Mouse (Mus musculus) intestine, postnatal 0 days (tissue): ENCODE results near the gene Atp2b2. TPM values are rescaled to one million over a fixed set of nuclear protein-coding genes. Genes with fewer than 3 reads are reported as not detected.

Source experiments
- ATAC-seq: fragments of 200-750 bp; cut with Nextera tagmentation; 2 replicates; pipeline ENCODE4 v1.8.0; 2017; ENCODE audit warnings: mild to moderate bottlenecking, moderate TSS enrichment, moderate library complexity
- H3K27ac ChIP-seq: fragments of 300-500 bp; sonication (generic); 2 replicates; pipeline ENCODE4 v1.5.1; 2014; ENCODE audit warnings: mild to moderate bottlenecking, low read depth, low read length, moderate library complexity
- H3K27me3 ChIP-seq: fragments of 300-500 bp; sonication (generic); replicated peaks from 2 replicates; pipeline ENCODE4 v1.6.1; 2014; ENCODE audit warnings: low read length, mixed read lengths; ENCODE audit not compliant: control insufficient read depth, insufficient read depth
- H3K36me3 ChIP-seq: fragments of 300-500 bp; sonication (generic); 2 replicates; pipeline ENCODE4 v1.6.1; 2014; ENCODE audit warnings: mild to moderate bottlenecking, moderate library complexity; ENCODE audit not compliant: control insufficient read depth, insufficient read depth
- H3K4me1 ChIP-seq: fragments of 300-500 bp; sonication (generic); replicated peaks from 2 replicates; pipeline ENCODE4 v1.6.1; 2014; ENCODE audit warnings: antibody characterized with exemption, low read length, mixed read lengths; ENCODE audit not compliant: control insufficient read depth, insufficient read depth
- H3K4me2 ChIP-seq: fragments of 300-500 bp; sonication (generic); replicated peaks from 2 replicates; pipeline ENCODE4 v1.6.1; 2014; ENCODE audit warnings: low read depth, mild to moderate bottlenecking, moderate library complexity
- H3K4me3 ChIP-seq: fragments of 300-500 bp; sonication (generic); 2 replicates; pipeline ENCODE4 v1.5.1; 2014; ENCODE audit warnings: low read depth, low read length
- H3K9ac ChIP-seq: fragments of 300-500 bp; sonication (generic); 2 replicates; pipeline ENCODE4 v1.6.1; 2014; ENCODE audit warnings: mild to moderate bottlenecking, low read depth, low read length
- H3K9me3 ChIP-seq: fragments of 300-500 bp; sonication (generic); 2 replicates; pipeline ENCODE4 v1.6.1; 2016; ENCODE audit warnings: mixed run types; ENCODE audit not compliant: control insufficient read depth
- CTCF ChIP-seq: sonication (generic); IDR thresholded peaks from 2 replicates; pipeline ENCODE4 v1.5.1; 2016; ENCODE audit warnings: low read depth, mild to moderate bottlenecking, control low read depth, antibody characterized with exemption, moderate library complexity
- WGBS: fragments of 180-500 bp; shearing (Covaris S2); extraction: QIAGEN DNeasy Blood & Tissue Kit; methylation state at CpG from one replicate; pipeline ENCODE4 v1.1.7; 2014; 5-methylcytosine and 5-hydroxymethylcytosine counted together
- polyA plus RNA-seq: library from polyadenylated mRNA; unstranded; fragments of >200 nt; fragmentation: Nextera tagmentation; extraction: Ambion mirVana; gene quantifications from 2 replicates; pipeline ENCODE4 v1.2.1, GENCODE M21; 2015

Gene Atp2b2
- polyA plus RNA-seq, 1 experiment from 2014 or later = 0.48 TPM

DNA sequence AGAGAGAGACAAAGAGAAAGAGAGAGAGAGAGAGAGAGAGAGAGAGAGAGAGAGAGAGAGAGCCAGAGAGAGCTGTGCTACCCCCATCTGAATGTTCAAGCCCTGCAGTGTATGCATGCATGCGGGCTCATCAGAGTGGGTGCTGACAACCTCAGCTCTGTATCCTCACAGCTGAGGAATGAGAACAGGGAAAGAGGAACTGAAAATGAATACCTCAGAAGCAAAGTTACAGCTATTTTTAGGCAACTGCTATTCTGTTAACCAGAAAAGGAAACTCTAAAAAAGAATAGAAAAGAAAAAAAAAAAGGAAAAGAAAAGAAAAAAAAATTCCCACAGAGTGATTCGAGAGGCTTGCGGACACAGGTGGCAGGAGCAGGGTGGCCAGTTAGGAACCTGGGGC is 192.6 kb downstream of the Atp2b2 start:
- TF ChIP-seq CTCF = no peak
- no peak for ATAC-seq

DNA sequence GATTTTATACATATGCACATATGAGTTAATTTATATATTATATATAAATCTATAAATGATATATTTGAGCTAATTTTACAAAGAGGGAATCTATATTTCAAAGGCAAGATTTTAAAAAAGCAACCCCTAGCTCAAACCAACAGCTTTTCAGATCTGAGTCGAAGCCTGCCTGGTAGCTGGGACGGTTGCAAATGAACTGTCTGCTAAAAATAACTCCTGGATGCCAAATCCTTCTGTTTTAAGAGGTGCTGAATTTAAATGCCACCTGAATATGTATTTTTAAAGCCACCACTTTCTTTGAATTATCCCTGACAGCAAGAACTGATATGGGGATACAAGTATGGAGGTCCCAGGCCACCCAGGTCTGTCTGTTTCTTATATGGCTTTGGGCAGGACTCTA is 193.8 kb downstream of the Atp2b2 start:
- Histone ChIP-seq H3K4me3 (no peak overlapping the region), H3K4me1 (no peaks in the 10 kb centered on the region), H3K36me3 (no peaks in the 10 kb centered on the region), H3K9ac (no peak overlapping the region), H3K27me3 (no peaks in the 10 kb centered on the region), H3K4me2 (no peak overlapping the region), H3K9me3 (no peaks in the 10 kb centered on the region), H3K27ac (no peak overlapping the region)
- no peak for ATAC-seq
- WGBS = 63% methylated on average over 2 of the region's 2 CpGs
- TF ChIP-seq CTCF = no peak

More for the DNA sequence above, 192.6 kb downstream of the Atp2b2 start:
- Histone ChIP-seq H3K36me3 (no peaks in the 10 kb centered on the region), H3K9ac (no peak overlapping the region), H3K4me1 (no peaks in the 10 kb centered on the region), H3K27me3 (no peaks in the 10 kb centered on the region), H3K4me2 (no peak overlapping the region), H3K9me3 (no peaks in the 10 kb centered on the region), H3K27ac (no peak overlapping the region), H3K4me3 (no peak overlapping the region)
- 97% methylated on average over 3 of the region's 3 CpGs for WGBS

GRCm38 (mm10) chr6:113847092-113847491 is 195.3 kb downstream of the Atp2b2 start:
- no peaks in the 10 kb centered on the region for H3K36me3 ChIP-seq
- no peak overlapping the region for H3K9ac ChIP-seq
- ATAC-seq = no peak
- H3K9me3 ChIP-seq = no peaks in the 10 kb centered on the region
- H3K4me2 ChIP-seq = no peak overlapping the region
- no peaks in the 10 kb centered on the region for H3K4me1 ChIP-seq
- no peaks in the 10 kb centered on the region for H3K27me3 ChIP-seq
- no peak for TF ChIP-seq CTCF
- H3K27ac ChIP-seq = no peak overlapping the region
- 85% methylated on average over 2 of the region's 2 CpGs for WGBS
- no peak overlapping the region for H3K4me3 ChIP-seq

GRCm38 (mm10) chr6:113843248-113843647 is 199.2 kb downstream of the Atp2b2 start:
- H3K36me3 ChIP-seq = no peaks in the 10 kb centered on the region

GRCm38 (mm10) chr6:113838493-113838892 is 203.9 kb downstream of the Atp2b2 start:
- Histone ChIP-seq H3K27me3 (no peaks in the 10 kb centered on the region), H3K4me1 (no peaks in the 10 kb centered on the region), H3K9ac (no peak overlapping the region), H3K9me3 (no peaks in the 10 kb centered on the region), H3K4me3 (no peak overlapping the region), H3K4me2 (no peak overlapping the region), H3K27ac (no peak overlapping the region), H3K36me3 (no peaks in the 10 kb centered on the region)
- no peak for ATAC-seq
- TF ChIP-seq CTCF = peak; percentile 51
- 20% methylated on average over 1 of the region's 1 CpGs for WGBS

More at GRCm38 (mm10) chr6:113843248-113843647, 199.2 kb downstream of the Atp2b2 start:
- Histone ChIP-seq H3K27me3 (no peaks in the 10 kb centered on the region), H3K9ac (no peak overlapping the region), H3K4me3 (no peak overlapping the region), H3K27ac (no peak overlapping the region), H3K9me3 (no peaks in the 10 kb centered on the region), H3K4me2 (no peak overlapping the region), H3K4me1 (no peaks in the 10 kb centered on the region)
- no peak for TF ChIP-seq CTCF
- WGBS = 14% methylated on average over 3 of the region's 3 CpGs
- no peak for ATAC-seq

DNA sequence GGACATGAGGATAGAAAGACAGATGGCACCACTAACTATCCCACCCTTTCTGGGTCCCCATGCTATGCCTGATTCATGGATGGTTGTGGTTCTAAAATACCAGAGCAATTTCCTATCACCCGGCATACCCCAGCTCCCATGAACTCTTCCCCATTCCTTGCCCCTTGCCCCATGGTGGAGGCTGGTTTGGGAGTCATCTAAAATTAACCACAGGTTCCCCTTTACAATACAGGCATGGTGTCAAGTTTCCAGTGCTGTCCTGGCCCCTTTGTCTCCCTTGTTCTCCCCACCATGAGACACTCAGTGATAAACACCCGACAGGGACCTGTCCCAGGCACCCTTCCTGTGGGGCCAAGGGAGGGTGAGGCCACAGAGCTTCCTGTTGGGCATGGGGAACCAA is 204.7 kb downstream of the Atp2b2 start:
- no peak overlapping the region for H3K4me2 ChIP-seq
- no peak for TF ChIP-seq CTCF
- no peak overlapping the region for H3K4me3 ChIP-seq
- H3K9ac ChIP-seq = no peak overlapping the region
- H3K4me1 ChIP-seq = no peaks in the 10 kb centered on the region
- 70% methylated on average over 2 of the region's 2 CpGs for WGBS
- H3K9me3 ChIP-seq = no peaks in the 10 kb centered on the region
- no peak for ATAC-seq
- H3K27me3 ChIP-seq = no peaks in the 10 kb centered on the region
- H3K27ac ChIP-seq = no peak overlapping the region
- no peaks in the 10 kb centered on the region for H3K36me3 ChIP-seq

DNA sequence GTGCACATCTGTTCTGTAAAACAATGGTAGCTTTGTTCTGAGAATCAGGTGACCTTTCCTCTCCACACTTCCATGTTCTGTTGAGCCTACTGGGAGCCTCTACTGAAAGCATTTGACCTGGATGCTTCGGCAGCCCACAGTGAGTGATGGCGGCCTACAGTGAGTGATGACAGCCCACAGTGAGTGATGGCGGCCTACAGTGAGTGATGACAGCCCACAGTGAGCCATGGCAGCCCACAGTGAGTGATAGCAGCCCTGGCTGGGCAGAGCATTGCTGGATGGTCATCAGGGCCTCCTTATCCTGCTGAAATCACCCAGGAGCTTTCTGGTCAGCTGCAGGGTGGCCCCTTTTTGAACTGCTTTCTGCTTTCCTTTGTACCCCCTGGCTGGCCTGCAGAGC is 205.9 kb downstream of the Atp2b2 start:
- ATAC-seq = no peak
- no peaks in the 10 kb centered on the region for H3K27me3 ChIP-seq
- H3K27ac ChIP-seq = no peak overlapping the region
- TF ChIP-seq CTCF = no peak
- H3K4me1 ChIP-seq = no peaks in the 10 kb centered on the region
- H3K4me3 ChIP-seq = no peak overlapping the region
- no peak overlapping the region for H3K4me2 ChIP-seq
- no peaks in the 10 kb centered on the region for H3K36me3 ChIP-seq
- H3K9me3 ChIP-seq = no peaks in the 10 kb centered on the region
- WGBS = 67% methylated on average over 3 of the region's 3 CpGs
- no peak overlapping the region for H3K9ac ChIP-seq
